Mouse (Mus musculus) midbrain, embryonic 10.5 days (tissue): ENCODE results near the gene Ncstn. TPM values are rescaled to one million over a fixed set of nuclear protein-coding genes. Genes with fewer than 3 reads are reported as not detected.

Source experiments
- DNase-seq: peaks from one replicate; pipeline ENCODE4 v3.0.0-alpha.2; 2017; ENCODE audit warnings: low spot score
- H3K27ac ChIP-seq: fragments of 300-500 bp; sonication (generic); replicated peaks from 2 replicates; pipeline ENCODE4 v1.5.1; 2016; ENCODE audit warnings: mild to moderate bottlenecking
- H3K27me3 ChIP-seq: fragments of 300-500 bp; sonication (generic); 2 replicates; pipeline ENCODE4 v1.6.1; 2016; ENCODE audit warnings: low read depth, mild to moderate bottlenecking; ENCODE audit not compliant: poor library complexity, severe bottlenecking
- H3K36me3 ChIP-seq: fragments of 300-500 bp; sonication (generic); 2 replicates; pipeline ENCODE4 v1.6.1; 2016; ENCODE audit warnings: mild to moderate bottlenecking, moderate library complexity
- H3K4me1 ChIP-seq: fragments of 300-500 bp; sonication (generic); 2 replicates; pipeline ENCODE4 v1.6.1; 2016
- H3K4me3 ChIP-seq: fragments of 300-500 bp; sonication (generic); 2 replicates; pipeline ENCODE4 v1.5.1; 2016; ENCODE audit warnings: mild to moderate bottlenecking, moderate library complexity
- H3K9me3 ChIP-seq: fragments of 300-500 bp; sonication (generic); replicated peaks from 2 replicates; pipeline ENCODE4 v1.6.1; 2016; ENCODE audit warnings: mild to moderate bottlenecking
- WGBS: fragments of 180-500 bp; shearing (Covaris S2); methylation state at CpG from one replicate; pipeline ENCODE4 v1.1.7; 2016; 5-methylcytosine and 5-hydroxymethylcytosine counted together
- polyA plus RNA-seq: library from polyadenylated mRNA; unstranded; fragments of >200 nt; fragmentation: Nextera tagmentation; extraction: Ambion mirVana; gene quantifications from 2 replicates; pipeline ENCODE4 v1.2.1, GENCODE M21; 2016

The Ncstn gene
- polyA plus RNA-seq, 1 experiment from 2014 or later: 106 TPM

- 63% methylated on average over 4 of the region's 4 CpGs for WGBS
- H3K27ac ChIP-seq: 0 out of 2 replicates have a peak overlapping the region, but pooled peaks have one; percentile 18
- no peaks in the 10 kb centered on the region for H3K27me3 ChIP-seq
- no peak for DNase-seq
- peaks cover 48% of the 10 kb centered on the region for H3K36me3 ChIP-seq
- H3K4me3 ChIP-seq: no peak overlapping the region
- H3K4me1 ChIP-seq: peaks cover 56% of the 10 kb centered on the region
- no peaks in the 10 kb centered on the region for H3K9me3 ChIP-seq
Observed at GRCm38 (mm10) chr1:172063291-172064023, 19.1 kb downstream of the Ncstn start.

- Histone ChIP-seq H3K27me3 (peaks cover 1% of the 10 kb centered on the region; the same call in 1 of the 2 replicates), H3K27ac (peak overlapping the region; percentile 84), H3K36me3 (peaks cover 34% of the 10 kb centered on the region), H3K4me1 (peaks cover 69% of the 10 kb centered on the region), H3K4me3 (no peak overlapping the region), H3K9me3 (no peaks in the 10 kb centered on the region)
- no peak for DNase-seq
- WGBS: 85% methylated on average over 2 of the region's 2 CpGs
Observed at GRCm38 (mm10) chr1:172062101-172062500, 20.5 kb downstream of the Ncstn start.

- peak overlapping the region; percentile 84 for H3K27ac ChIP-seq
- peaks cover 25% of the 10 kb centered on the region for H3K36me3 ChIP-seq
- peaks cover 10% of the 10 kb centered on the region; the same call in 1 of the 2 replicates for H3K27me3 ChIP-seq
- peaks cover 71% of the 10 kb centered on the region for H3K4me1 ChIP-seq
- H3K9me3 ChIP-seq: no peaks in the 10 kb centered on the region
- DNase-seq: no peak
- WGBS: 32% methylated on average over 8 of the region's 8 CpGs
- H3K4me3 ChIP-seq: peak overlapping the region; percentile 3; the same call in 1 of the 2 replicates
Observed at GRCm38 (mm10) chr1:172061217-172061616, 21.4 kb downstream of the Ncstn start.

- Histone ChIP-seq H3K4me1 (peaks cover 71% of the 10 kb centered on the region), H3K27ac (peak overlapping the region; percentile 84), H3K9me3 (no peaks in the 10 kb centered on the region), H3K27me3 (peaks cover 16% of the 10 kb centered on the region), H3K36me3 (peaks cover 20% of the 10 kb centered on the region), H3K4me3 (0 out of 2 replicates have a peak overlapping the region, but pooled peaks have one; percentile 3)
- no peak for DNase-seq
- WGBS: 59% methylated on average over 4 of the region's 4 CpGs
Observed at GRCm38 (mm10) chr1:172060659-172061058, 21.9 kb downstream of the Ncstn start.

GRCm38 (mm10) chr1:172058874-172059273 lies 23.7 kb downstream of the Ncstn start:
- Histone ChIP-seq H3K4me1 (peaks cover 66% of the 10 kb centered on the region), H3K27ac (peak overlapping the region; percentile 84), H3K27me3 (peaks cover 34% of the 10 kb centered on the region), H3K9me3 (no peaks in the 10 kb centered on the region), H3K4me3 (peak overlapping the region; percentile 11; the same call in 1 of the 2 replicates), H3K36me3 (peaks cover 5% of the 10 kb centered on the region)
- no peak for DNase-seq
- 74% methylated on average over 7 of the region's 7 CpGs for WGBS

GRCm38 (mm10) chr1:172058321-172058720 lies 24.3 kb downstream of the Ncstn start:
- no peaks in the 10 kb centered on the region for H3K9me3 ChIP-seq
- H3K27me3 ChIP-seq: peaks cover 39% of the 10 kb centered on the region
- H3K27ac ChIP-seq: peak overlapping the region; percentile 84
- peak overlapping the region; percentile 20; the same call in 1 of the 2 replicates for H3K4me3 ChIP-seq
- H3K4me1 ChIP-seq: peaks cover 68% of the 10 kb centered on the region
- 60% methylated on average over 6 of the region's 6 CpGs for WGBS
- no peak for DNase-seq
- H3K36me3 ChIP-seq: 0 out of 2 replicates have a peak, but pooled peaks cover 4% of the 10 kb centered on the region

GRCm38 (mm10) chr1:172057491-172057921 lies 25.1 kb downstream of the Ncstn start, which contains the start of gene Nhlh1:
Gene Nhlh1, minus strand, starts transcription at chr1:172057573.
- Histone ChIP-seq H3K9me3 (no peaks in the 10 kb centered on the region), H3K4me1 (peaks cover 75% of the 10 kb centered on the region), H3K4me3 (peak within 1 kb of the TSS; percentile 61), H3K27me3 (peaks cover 47% of the 10 kb centered on the region), H3K36me3 (0 out of 2 replicates have a peak, but pooled peaks cover 4% of the 10 kb centered on the region), H3K27ac (peak within 1 kb of the TSS; percentile 84)
- peak; percentile 46 for DNase-seq
- WGBS: 31% methylated on average over 2 of the region's 2 CpGs

- no peaks in the 10 kb centered on the region for H3K9me3 ChIP-seq
- 0 out of 2 replicates have a peak, but pooled peaks cover 4% of the 10 kb centered on the region for H3K36me3 ChIP-seq
- 77% methylated on average over 4 of the region's 4 CpGs for WGBS
- peaks cover 57% of the 10 kb centered on the region for H3K27me3 ChIP-seq
- peak overlapping the region; percentile 70; the same call in 1 of the 2 replicates for H3K27ac ChIP-seq
- DNase-seq: no peak
- peak overlapping the region; percentile 61 for H3K4me3 ChIP-seq
- peaks cover 65% of the 10 kb centered on the region for H3K4me1 ChIP-seq
Observed at GRCm38 (mm10) chr1:172056251-172056650, 26.3 kb downstream of the Ncstn start.

- 3% methylated on average over 42 of the region's 42 CpGs for WGBS
- H3K9me3 ChIP-seq: no peaks in the 10 kb centered on the region
- peak overlapping the region; percentile 81 for H3K27ac ChIP-seq
- DNase-seq: no peak
- H3K4me1 ChIP-seq: peaks cover 54% of the 10 kb centered on the region
- H3K4me3 ChIP-seq: peak overlapping the region; percentile 61
- 0 out of 2 replicates have a peak, but pooled peaks cover 4% of the 10 kb centered on the region for H3K36me3 ChIP-seq
- H3K27me3 ChIP-seq: peaks cover 61% of the 10 kb centered on the region
Observed at GRCm38 (mm10) chr1:172053541-172054440, 28.8 kb downstream of the Ncstn start.

GRCm38 (mm10) chr1:172052766-172053279 lies 29.8 kb downstream of the Ncstn start:
- H3K36me3 ChIP-seq: 0 out of 2 replicates have a peak, but pooled peaks cover 4% of the 10 kb centered on the region
- 6% methylated on average over 10 of the region's 10 CpGs for WGBS
- peak overlapping the region; percentile 61 for H3K4me3 ChIP-seq
- H3K27ac ChIP-seq: peak overlapping the region; percentile 81; the same call in 1 of the 2 replicates
- no peak for DNase-seq
- H3K9me3 ChIP-seq: no peaks in the 10 kb centered on the region
- H3K27me3 ChIP-seq: peaks cover 61% of the 10 kb centered on the region
- peaks cover 54% of the 10 kb centered on the region for H3K4me1 ChIP-seq

GRCm38 (mm10) chr1:172049131-172049782 lies 33.3 kb downstream of the Ncstn start:
- H3K4me1 ChIP-seq: peaks cover 55% of the 10 kb centered on the region
- H3K4me3 ChIP-seq: peak overlapping the region; percentile 25; the same call in 1 of the 2 replicates
- peak overlapping the region; percentile 85 for H3K27ac ChIP-seq
- 0 out of 2 replicates have a peak, but pooled peaks cover 4% of the 10 kb centered on the region for H3K36me3 ChIP-seq
- no peaks in the 10 kb centered on the region for H3K9me3 ChIP-seq
- peak; percentile 71 for DNase-seq
- 26% methylated on average over 13 of the region's 13 CpGs for whole genome bisulfite sequencing
- H3K27me3 ChIP-seq: peaks cover 36% of the 10 kb centered on the region
